In genomic region chr4:40676338-40676737, GRCm38 (mm10) we compare ENCODE assay signal across 10 mouse cellular contexts. TPM values are rescaled to one million over a fixed set of nuclear protein-coding genes. Genes with fewer than 3 reads are reported as not detected.
A peak's percentile ranks its signal among the peaks of the same experiment; 100 is the strongest.
DNase-seq lines count a peak whose midpoint lies in the region; ATAC-seq lines count a peak whose summit lies in the region.
"Had no signal": no experiment of that assay in that cellular context is flagged by ENCODE, and none has a peak within 500 bp of the region (broad histone marks: within the 10 kb centered on the region; RNA-seq: fewer than 3 reads in every experiment).

No protein-coding gene starts in this region.

- no peak overlapping the region for H3K4me3 ChIP-seq in heart, embryonic 11.5 days (ENCODE audit: low read depth, low read length)
- H3K4me3 ChIP-seq in embryonic facial prominence, embryonic 12.5 days: no peak overlapping the region
- H3K4me3 ChIP-seq in intestine, embryonic 15.5 days (replicated peaks): no peak overlapping the region
- H3K4me3 ChIP-seq in midbrain, embryonic 15.5 days: no peak overlapping the region

- 17% methylated on average over 14 of the region's 14 CpGs for WGBS in heart, embryonic 11.5 days (ENCODE audit: insufficient replicate concordance)
- WGBS in embryonic facial prominence, embryonic 12.5 days: 18% methylated on average over 14 of the region's 14 CpGs
- WGBS in intestine, embryonic 15.5 days: 24% methylated on average over 14 of the region's 14 CpGs
- WGBS in midbrain, embryonic 15.5 days: 19% methylated on average over 14 of the region's 14 CpGs

- H3K9me3 ChIP-seq in heart, embryonic 11.5 days (replicated peaks; ENCODE audit: control insufficient read depth, low read length): no peaks in the 10 kb centered on the region
- H3K9me3 ChIP-seq in embryonic facial prominence, embryonic 12.5 days: no peaks in the 10 kb centered on the region
- no peaks in the 10 kb centered on the region for H3K9me3 ChIP-seq in intestine, embryonic 15.5 days
- no peaks in the 10 kb centered on the region for H3K9me3 ChIP-seq in midbrain, embryonic 15.5 days

- H3K36me3 ChIP-seq in heart, embryonic 11.5 days (ENCODE audit: control insufficient read depth, insufficient read depth, low read length): no peaks in the 10 kb centered on the region
- no peaks in the 10 kb centered on the region for H3K36me3 ChIP-seq in embryonic facial prominence, embryonic 12.5 days
- H3K36me3 ChIP-seq in intestine, embryonic 15.5 days: no peaks in the 10 kb centered on the region
- no peaks in the 10 kb centered on the region for H3K36me3 ChIP-seq in midbrain, embryonic 15.5 days (replicated peaks)

- H3K27me3 ChIP-seq in heart, embryonic 11.5 days (ENCODE audit: control insufficient read depth, insufficient read depth, low read length): no peaks in the 10 kb centered on the region
- H3K27me3 ChIP-seq in embryonic facial prominence, embryonic 12.5 days: no peaks in the 10 kb centered on the region
- no peaks in the 10 kb centered on the region for H3K27me3 ChIP-seq in intestine, embryonic 15.5 days (replicated peaks)
- H3K27me3 ChIP-seq in midbrain, embryonic 15.5 days (replicated peaks): no peaks in the 10 kb centered on the region

- no peak overlapping the region for H3K9ac ChIP-seq in heart, embryonic 11.5 days (ENCODE audit: low read depth, low read length)
- H3K9ac ChIP-seq in embryonic facial prominence, embryonic 12.5 days: no peak overlapping the region
- H3K9ac ChIP-seq in intestine, embryonic 15.5 days: no peak overlapping the region
- H3K9ac ChIP-seq in midbrain, embryonic 15.5 days: no peak overlapping the region

- intact Hi-C loops in heart, postnatal 10 days (cut with DNase I): loop anchor here (10.0 kb wide), 1 partner anchor 122 kb away; no protein-coding TSS in a partner anchor

- no peaks in the 10 kb centered on the region; the same call in 1 of the 2 replicates for H3K4me1 ChIP-seq in heart, embryonic 11.5 days (ENCODE audit: control insufficient read depth, insufficient read depth, low read length)
- 0 out of 2 replicates have a peak, but pooled peaks cover 11% of the 10 kb centered on the region for H3K4me1 ChIP-seq in embryonic facial prominence, embryonic 12.5 days
- H3K4me1 ChIP-seq in intestine, embryonic 15.5 days (replicated peaks): peaks cover 13% of the 10 kb centered on the region
- peaks cover 12% of the 10 kb centered on the region for H3K4me1 ChIP-seq in midbrain, embryonic 15.5 days

- ATAC-seq in heart, embryonic 11.5 days (replicated peaks; ENCODE audit: insufficient number of reproducible peaks, low FRiP score, low TSS enrichment): no peak
- ATAC-seq in embryonic facial prominence, embryonic 12.5 days (ENCODE audit: insufficient number of reproducible peaks, insufficient read depth, low FRiP score, low TSS enrichment): no peak
- no peak; the same call in 1 of the 2 replicates for ATAC-seq in intestine, embryonic 15.5 days
- peak; percentile 31; the same call in 1 of the 2 replicates for ATAC-seq in midbrain, embryonic 15.5 days (replicated peaks)

- no peak overlapping the region for H3K27ac ChIP-seq in heart, embryonic 11.5 days (ENCODE audit: low read depth, low read length)
- no peak overlapping the region for H3K27ac ChIP-seq in embryonic facial prominence, embryonic 12.5 days
- H3K27ac ChIP-seq in intestine, embryonic 15.5 days: no peak overlapping the region
- H3K27ac ChIP-seq in midbrain, embryonic 15.5 days: no peak overlapping the region

- H3K4me2 ChIP-seq in heart, embryonic 11.5 days: peak overlapping the region; percentile 51
- peak overlapping the region; percentile 30 for H3K4me2 ChIP-seq in embryonic facial prominence, embryonic 12.5 days (replicated peaks)
- H3K4me2 ChIP-seq in intestine, embryonic 15.5 days (replicated peaks): peak overlapping the region; percentile 45
- peak overlapping the region; percentile 45 for H3K4me2 ChIP-seq in midbrain, embryonic 15.5 days

- DNase-seq in heart, postnatal 10 days: no peak
- no peak for DNase-seq in urinary bladder, postnatal 4 days (ENCODE audit: low spot score in 2 of 2)
- DNase-seq in urinary bladder, postnatal 36 days (ENCODE audit: low spot score in 2 of 2): no peak
- no peak for DNase-seq in layer of hippocampus, postnatal 36 days
- DNase-seq: cerebellum, adult 18-20 months; spleen, adult 18-20 months had no signal

RNA-seq across cellular contexts. Expression of gene Aptx, which starts 26.7 kb away (rescaled TPM):
- polyA plus RNA-seq in heart, embryonic 11.5 days (2014; fragmentation: Nextera tagmentation; extraction: Ambion mirVana): 26.4 and 28.0 TPM in 2 replicates
- total RNA-seq in heart, postnatal 10 days (2021): 10 to 100 TPM; 18.0 to 18.1 TPM
- 38.7 and 40.1 TPM in 2 replicates for polyA plus RNA-seq in embryonic facial prominence, embryonic 12.5 days (2016; fragmentation: Nextera tagmentation; extraction: Ambion mirVana)
- polyA plus RNA-seq in intestine, embryonic 15.5 days (2015; fragmentation: Nextera tagmentation; extraction: Ambion mirVana): 21.4 and 22.5 TPM in 2 replicates
- 48.2 and 50.8 TPM in 2 replicates for polyA plus RNA-seq in midbrain, embryonic 15.5 days (2015; fragmentation: Nextera tagmentation; extraction: Ambion mirVana)
- total RNA-seq in layer of hippocampus, postnatal 36 days (2021): 10 to 100 TPM; 23.4 to 28.7 TPM

RNA-seq across cellular contexts. Expression of gene Dnaja1, which starts 45.6 kb away (rescaled TPM):
- polyA plus RNA-seq in heart, embryonic 11.5 days (2014; fragmentation: Nextera tagmentation; extraction: Ambion mirVana): 317 and 358 TPM in 2 replicates
- total RNA-seq in heart, postnatal 10 days (2021): 100 to 1,000 TPM in 1 of 2 experiments, 10 to 100 TPM in 1; 95.0 to 120 TPM
- polyA plus RNA-seq in embryonic facial prominence, embryonic 12.5 days (2016; fragmentation: Nextera tagmentation; extraction: Ambion mirVana): 476 and 518 TPM in 2 replicates
- polyA plus RNA-seq in intestine, embryonic 15.5 days (2015; fragmentation: Nextera tagmentation; extraction: Ambion mirVana): 335 and 379 TPM in 2 replicates
- 628 and 666 TPM in 2 replicates for polyA plus RNA-seq in midbrain, embryonic 15.5 days (2015; fragmentation: Nextera tagmentation; extraction: Ambion mirVana)
- total RNA-seq in layer of hippocampus, postnatal 36 days (2021): 100 to 1,000 TPM; 368 to 372 TPM
